Mouse (Mus musculus): ENCODE measurements around the gene Rchy1. TPM values are rescaled to one million over a fixed set of nuclear protein-coding genes. Genes with fewer than 3 reads are reported as not detected.

Rchy1 gene
- total and polyA plus RNA-seq, 3 experiments = 28.2 to 34.1 (median 32.4) TPM

- Histone ChIP-seq H3K9ac (ENCODE audit: insufficient read depth, low read depth) (no peak overlapping the region), H3K27me3 (replicated peaks) (no peaks in the 10 kb centered on the region), H3K27ac (ENCODE audit: insufficient read depth, low read depth) (no peak overlapping the region), H3K4me2 (ENCODE audit: insufficient read depth, low read depth, poor library complexity, severe bottlenecking) (no peak overlapping the region), H3K4me1 (ENCODE audit: control insufficient read depth in 1 of 2, insufficient read depth in 2 of 2) (no peaks in the 10 kb centered on the region), H3K79me2 (replicated peaks; ENCODE audit: control insufficient read depth, extremely low read depth, insufficient read depth, poor library complexity, severe bottlenecking) (no peaks in the 10 kb centered on the region), H3K9me3 (replicated peaks; ENCODE audit: low read length) (no peaks in the 10 kb centered on the region), H3K36me3 (replicated peaks in 1 of 2; ENCODE audit: control insufficient read depth in 1 of 2, insufficient read depth in 1 of 2, low read length in 1 of 2) (no peaks in the 10 kb centered on the region), H3K4me3 (replicated peaks in 1 of 3; ENCODE audit: low read depth in 2 of 3, low read length in 2 of 3, poor library complexity in 1 of 3) (no peak overlapping the region)
- TF ChIP-seq POLR2AphosphoS2 (IDR thresholded peaks at IDR 0.05; ENCODE audit: low read depth, low read length) (no peak), RCOR1 (conservative IDR thresholded peaks at IDR 0.05; ENCODE audit: low read depth, low read length) (no peak), ZNF384 (IDR thresholded peaks at IDR 0.05; ENCODE audit: low read depth, low read length) (no peak), HCFC1 (IDR thresholded peaks at IDR 0.05; ENCODE audit: low read depth, low read length) (no peak), ZKSCAN1 (IDR thresholded peaks at IDR 0.05; ENCODE audit: borderline replicate concordance, low read depth, low read length) (no peak), SMC3 (IDR thresholded peaks at IDR 0.05; ENCODE audit: low read depth, low read length) (no peak), MEF2A (IDR thresholded peaks at IDR 0.05; ENCODE audit: borderline replicate concordance, low read depth, low read length) (no peak), MAZ (IDR thresholded peaks at IDR 0.05; ENCODE audit: low read depth, low read length) (no peak), UBTF (IDR thresholded peaks at IDR 0.05; ENCODE audit: low read depth, low read length) (no peak), PAX5 (IDR thresholded peaks at IDR 0.05; ENCODE audit: low read length) (no peak), EP300 (IDR thresholded peaks at IDR 0.05; ENCODE audit: low read length) (no peak), NRF1 (IDR thresholded peaks at IDR 0.05; ENCODE audit: low read depth, low read length) (no peak), MYC (IDR thresholded peaks at IDR 0.05; ENCODE audit: low read depth, low read length) (no peak), POLR2A (IDR thresholded peaks at IDR 0.05; ENCODE audit: low read depth, low read length) (no peak), MXI1 (IDR thresholded peaks at IDR 0.05; ENCODE audit: low read depth, low read length) (no peak), MAX (IDR thresholded peaks at IDR 0.05; ENCODE audit: low read length) (no peak), USF2 (conservative IDR thresholded peaks at IDR 0.05; ENCODE audit: low read depth, low read length) (no peak)
- DNase-seq (ENCODE audit: extremely low read depth) = no peak
- dilution Hi-C loops (cut with MboI; ENCODE audit: extremely low pct_ligation_motif_present, extremely low pct_unique_long_range_greater_than_20kb, low sequenced_read_pairs) (no loop called here), in situ Hi-C loops (cut with MboI; ENCODE audit: low pct_ligation_motif_present, low pct_unique_long_range_greater_than_20kb, low sequenced_read_pairs) (no loop called here)
These were observed 48.9 kb upstream of the Rchy1 start for GRCm38 (mm10) chr5:92011756-92012155.

DNA sequence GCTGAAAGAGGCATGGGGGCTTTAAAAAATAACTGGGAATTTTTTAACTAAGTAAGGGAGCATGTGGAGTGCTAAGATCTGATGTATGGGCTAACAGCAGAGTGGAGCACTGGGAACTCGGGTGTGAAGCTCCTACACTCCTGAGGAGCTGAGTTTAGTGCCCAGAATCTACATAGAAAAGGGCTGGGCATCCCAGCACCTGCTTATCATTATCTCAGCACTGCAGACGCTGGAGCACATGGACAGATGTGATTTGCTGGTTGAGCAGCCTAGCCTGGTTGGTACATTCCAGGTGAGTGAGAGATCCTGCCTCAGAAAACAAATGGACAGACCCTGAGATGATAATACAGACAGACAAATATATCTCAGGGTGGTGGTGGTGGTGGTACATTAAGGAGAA is 47.0 kb upstream of the Rchy1 start:
- dilution Hi-C loops (cut with MboI; ENCODE audit: extremely low pct_ligation_motif_present, extremely low pct_unique_long_range_greater_than_20kb, low sequenced_read_pairs) = no loop called here

More for the DNA sequence above, 47.0 kb upstream of the Rchy1 start:
- no peak overlapping the region for H3K9ac ChIP-seq (ENCODE audit: insufficient read depth, low read depth)
- no peak overlapping the region for H3K27ac ChIP-seq (ENCODE audit: insufficient read depth, low read depth)
- no peaks in the 10 kb centered on the region for H3K4me1 ChIP-seq (ENCODE audit: control insufficient read depth in 1 of 2, insufficient read depth in 2 of 2)
- no peak overlapping the region for H3K4me3 ChIP-seq (replicated peaks in 1 of 3; ENCODE audit: low read depth in 2 of 3, low read length in 2 of 3, poor library complexity in 1 of 3)
- no peaks in the 10 kb centered on the region for H3K27me3 ChIP-seq (replicated peaks)
- H3K9me3 ChIP-seq (replicated peaks; ENCODE audit: low read length) = no peaks in the 10 kb centered on the region
- TF ChIP-seq TBP (conservative IDR thresholded peaks at IDR 0.05; ENCODE audit: low read depth, low read length) (no peak), UBTF (IDR thresholded peaks at IDR 0.05; ENCODE audit: low read depth, low read length) (no peak), BHLHE40 (IDR thresholded peaks at IDR 0.05; ENCODE audit: low read depth, low read length) (no peak), ZC3H11A (IDR thresholded peaks at IDR 0.05; ENCODE audit: low read depth, low read length) (no peak), POLR2A (IDR thresholded peaks at IDR 0.05; ENCODE audit: low read depth, low read length) (no peak), POLR2AphosphoS2 (IDR thresholded peaks at IDR 0.05; ENCODE audit: low read depth, low read length) (no peak), E2F4 (IDR thresholded peaks at IDR 0.05; ENCODE audit: insufficient replicate concordance, low read depth, low read length) (no peak), USF2 (conservative IDR thresholded peaks at IDR 0.05; ENCODE audit: low read depth, low read length) (no peak), NRF1 (IDR thresholded peaks at IDR 0.05; ENCODE audit: low read depth, low read length) (no peak), PAX5 (IDR thresholded peaks at IDR 0.05; ENCODE audit: low read length) (no peak), RAD21 (IDR thresholded peaks at IDR 0.05; ENCODE audit: low read depth, low read length) (no peak), ZMIZ1 (IDR thresholded peaks at IDR 0.05; ENCODE audit: low read depth, low read length) (no peak), MAZ (IDR thresholded peaks at IDR 0.05; ENCODE audit: low read depth, low read length) (no peak), RCOR1 (conservative IDR thresholded peaks at IDR 0.05; ENCODE audit: low read depth, low read length) (no peak), HCFC1 (IDR thresholded peaks at IDR 0.05; ENCODE audit: low read depth, low read length) (no peak), CTCF (conservative IDR thresholded peaks at IDR 0.05 in 1 of 2, IDR thresholded peaks at IDR 0.05 in 1 of 2; ENCODE audit: low read depth in 2 of 2, low read length in 2 of 2) (no peak), CHD2 (IDR thresholded peaks at IDR 0.05; ENCODE audit: low read length) (no peak), MEF2A (IDR thresholded peaks at IDR 0.05; ENCODE audit: borderline replicate concordance, low read depth, low read length) (no peak), ETS1 (conservative IDR thresholded peaks at IDR 0.05; ENCODE audit: low read depth, low read length) (no peak)
- H3K4me2 ChIP-seq (ENCODE audit: insufficient read depth, low read depth, poor library complexity, severe bottlenecking) = no peak overlapping the region
- no peaks in the 10 kb centered on the region for H3K36me3 ChIP-seq (replicated peaks in 1 of 2; ENCODE audit: control insufficient read depth in 1 of 2, insufficient read depth in 1 of 2, low read length in 1 of 2)
- no peak for DNase-seq (ENCODE audit: extremely low read depth)
- no peaks in the 10 kb centered on the region for H3K79me2 ChIP-seq (replicated peaks; ENCODE audit: control insufficient read depth, extremely low read depth, insufficient read depth, poor library complexity, severe bottlenecking)
- in situ Hi-C loops (cut with MboI; ENCODE audit: low pct_ligation_motif_present, low pct_unique_long_range_greater_than_20kb, low sequenced_read_pairs) = no loop called here
